In genomic region chr13:94182026-94182425, GRCm38 (mm10) we compare ENCODE assay signal across 19 mouse cellular contexts.
DNase-seq lines count a peak whose midpoint lies in the region; ATAC-seq and TF ChIP-seq lines count a peak whose summit lies in the region.
"Had no signal": no experiment of that assay in that cellular context is flagged by ENCODE, and none has a peak within 500 bp of the region (broad histone marks: within the 10 kb centered on the region; RNA-seq: fewer than 3 reads in every experiment).

No protein-coding gene starts in this region.

- TF ChIP-seq CTCF in kidney, postnatal 0 days (IDR thresholded peaks at IDR 0.05; ENCODE audit: low read depth): no peak
- TF ChIP-seq CTCF in small intestine, adult 2 months (IDR thresholded peaks at IDR 0.05; ENCODE audit: extremely low read depth, insufficient read length, insufficient replicate concordance, low read depth, low read length): no peak

- H3K4me2 ChIP-seq in kidney, embryonic 15.5 days: no peak overlapping the region
- no peak overlapping the region for H3K4me2 ChIP-seq in intestine, embryonic 16.5 days (ENCODE audit: low read depth, low read length)
- H3K4me2 ChIP-seq in kidney, postnatal 0 days (ENCODE audit: low read length): no peak overlapping the region
- H3K4me2 ChIP-seq in heart, embryonic 12.5 days: no peak overlapping the region
- H3K4me2 ChIP-seq: forebrain, embryonic 13.5 days; heart, embryonic 11.5 days had no signal

- ATAC-seq in kidney, embryonic 15.5 days (replicated peaks; ENCODE audit: low FRiP score): no peak
- ATAC-seq in intestine, embryonic 16.5 days: peak; percentile 66
- ATAC-seq in kidney, postnatal 0 days (replicated peaks; ENCODE audit: low FRiP score, low read depth): peak; percentile 43; the same call in 1 of the 2 replicates
- no peak for ATAC-seq in heart, embryonic 12.5 days (ENCODE audit: insufficient number of reproducible peaks, low FRiP score)
- ATAC-seq: forebrain, embryonic 13.5 days; forebrain, postnatal 0 days had no signal

- no peaks in the 10 kb centered on the region for H3K27me3 ChIP-seq in kidney, embryonic 15.5 days
- no peaks in the 10 kb centered on the region for H3K27me3 ChIP-seq in intestine, embryonic 16.5 days (replicated peaks; ENCODE audit: control insufficient read depth, insufficient read depth, low read length)
- H3K27me3 ChIP-seq in kidney, postnatal 0 days (ENCODE audit: insufficient read depth, low read length): no peaks in the 10 kb centered on the region
- no peaks in the 10 kb centered on the region for H3K27me3 ChIP-seq in small intestine, adult 2 months (ENCODE audit: control insufficient read depth, insufficient read depth, low read length)
- H3K27me3 ChIP-seq in heart, embryonic 12.5 days (replicated peaks): no peaks in the 10 kb centered on the region
- H3K27me3 ChIP-seq: forebrain, embryonic 13.5 days had no signal

- TF ChIP-seq POLR2A in small intestine, adult 2 months (IDR thresholded peaks at IDR 0.05; ENCODE audit: low read depth, low read length): no peak

- no peak overlapping the region for H3K27ac ChIP-seq in kidney, embryonic 15.5 days
- no peak overlapping the region for H3K27ac ChIP-seq in intestine, embryonic 16.5 days (ENCODE audit: low read length)
- no peak overlapping the region for H3K27ac ChIP-seq in kidney, postnatal 0 days
- peak overlapping the region; percentile 52 for H3K27ac ChIP-seq in small intestine, adult 2 months (ENCODE audit: insufficient read depth, low read depth, low read length)
- H3K27ac ChIP-seq in heart, embryonic 12.5 days (ENCODE audit: poor library complexity, severe bottlenecking): no peak overlapping the region
- H3K27ac ChIP-seq: embryonic facial prominence, embryonic 10.5 days; forebrain, embryonic 13.5 days; heart, adult 2 months; hindbrain, embryonic 10.5 days had no signal

- H3K9ac ChIP-seq in kidney, embryonic 15.5 days: no peak overlapping the region
- H3K9ac ChIP-seq in intestine, embryonic 16.5 days (ENCODE audit: low read depth, low read length): no peak overlapping the region
- no peak overlapping the region for H3K9ac ChIP-seq in kidney, postnatal 0 days (ENCODE audit: low read depth, low read length)
- no peak overlapping the region for H3K9ac ChIP-seq in heart, embryonic 12.5 days
- H3K9ac ChIP-seq: forebrain, embryonic 13.5 days; forebrain, postnatal 0 days had no signal

- DNase-seq in kidney, adult 8-10 months: peak; percentile 44 to 50
- DNase-seq in kidney, postnatal 0 days (ENCODE audit: low spot score): no peak
- no peak for DNase-seq in thymus, postnatal 25 days
- DNase-seq: adrenal gland, adult 8-10 months; adrenal gland, postnatal 36 days; cerebellum, adult 2 months; cerebellum, postnatal 10 days; forebrain, postnatal 0 days; gastrocnemius, postnatal 14 days; heart, adult 2 months had no signal

- WGBS in kidney, embryonic 15.5 days: 79% methylated on average over 5 of the region's 5 CpGs
- 59% methylated on average over 5 of the region's 5 CpGs for WGBS in intestine, embryonic 16.5 days
- WGBS in kidney, postnatal 0 days: 75% methylated on average over 5 of the region's 5 CpGs
- WGBS in small intestine, adult 2 months: 24% methylated on average over 5 of the region's 5 CpGs
- 84% methylated on average over 5 of the region's 5 CpGs for WGBS in heart, embryonic 12.5 days

- peaks cover 57% of the 10 kb centered on the region for H3K36me3 ChIP-seq in kidney, embryonic 15.5 days
- no peaks in the 10 kb centered on the region for H3K36me3 ChIP-seq in intestine, embryonic 16.5 days (ENCODE audit: control insufficient read depth, insufficient read depth, low read length)
- 0 out of 2 replicates have a peak, but pooled peaks cover 5% of the 10 kb centered on the region for H3K36me3 ChIP-seq in kidney, postnatal 0 days (ENCODE audit: insufficient read depth, low read length)
- H3K36me3 ChIP-seq in small intestine, adult 2 months (ENCODE audit: control insufficient read depth, insufficient read depth, low read length): peaks cover 3% of the 10 kb centered on the region; the same call in 1 of the 2 replicates
- H3K36me3 ChIP-seq in heart, embryonic 12.5 days: 0 out of 2 replicates have a peak, but pooled peaks cover 7% of the 10 kb centered on the region
- H3K36me3 ChIP-seq: G1E; hindbrain, embryonic 10.5 days had no signal

- peaks cover 29% of the 10 kb centered on the region for H3K4me1 ChIP-seq in kidney, embryonic 15.5 days
- H3K4me1 ChIP-seq in intestine, embryonic 16.5 days (ENCODE audit: control insufficient read depth, insufficient read depth, low read length): no peaks in the 10 kb centered on the region
- H3K4me1 ChIP-seq in kidney, postnatal 0 days (replicated peaks; ENCODE audit: insufficient read depth, low read length): no peaks in the 10 kb centered on the region
- peaks cover 26% of the 10 kb centered on the region; the same call in 1 of the 2 replicates for H3K4me1 ChIP-seq in small intestine, adult 2 months (ENCODE audit: control insufficient read depth, insufficient read depth, insufficient read length, low read length)
- peaks cover 32% of the 10 kb centered on the region for H3K4me1 ChIP-seq in heart, embryonic 12.5 days (replicated peaks)

- H3K9me3 ChIP-seq in kidney, embryonic 15.5 days (replicated peaks): no peaks in the 10 kb centered on the region
- H3K9me3 ChIP-seq in intestine, embryonic 16.5 days (ENCODE audit: control insufficient read depth, low read length): no peaks in the 10 kb centered on the region
- no peaks in the 10 kb centered on the region for H3K9me3 ChIP-seq in kidney, postnatal 0 days (replicated peaks; ENCODE audit: low read length)
- H3K9me3 ChIP-seq in heart, embryonic 12.5 days (replicated peaks): no peaks in the 10 kb centered on the region
- H3K9me3 ChIP-seq: embryonic facial prominence, embryonic 10.5 days; forebrain, embryonic 13.5 days; G1E; hindbrain, embryonic 10.5 days had no signal

- H3K4me3 ChIP-seq in kidney, embryonic 15.5 days (replicated peaks): no peak overlapping the region
- H3K4me3 ChIP-seq in intestine, embryonic 16.5 days (ENCODE audit: low read length): no peak overlapping the region
- H3K4me3 ChIP-seq in kidney, postnatal 0 days (replicated peaks; ENCODE audit: low read depth, low read length): no peak overlapping the region
- H3K4me3 ChIP-seq in small intestine, adult 2 months (ENCODE audit: low read depth, low read length): no peak overlapping the region
- H3K4me3 ChIP-seq in heart, embryonic 12.5 days: no peak overlapping the region
- H3K4me3 ChIP-seq: embryonic facial prominence, embryonic 10.5 days; forebrain, embryonic 13.5 days; heart, adult 2 months; hindbrain, embryonic 10.5 days had no signal

Comparison
In these comparisons a context has a peak if more than half of its experiments do, and no peak if none do; other contexts are left out.
1. DNase-seq: peak in kidney, adult 8-10 months (2 of 2); none in kidney, postnatal 0 days (single experiment) and thymus, postnatal 25 days (single experiment).
2. ATAC-seq: peak in intestine, embryonic 16.5 days (single experiment) and kidney, postnatal 0 days (single experiment); none in kidney, embryonic 15.5 days (single experiment) and heart, embryonic 12.5 days (single experiment).